26 mouse cellular contexts compared by ENCODE assay signal in the genomic region with DNA sequence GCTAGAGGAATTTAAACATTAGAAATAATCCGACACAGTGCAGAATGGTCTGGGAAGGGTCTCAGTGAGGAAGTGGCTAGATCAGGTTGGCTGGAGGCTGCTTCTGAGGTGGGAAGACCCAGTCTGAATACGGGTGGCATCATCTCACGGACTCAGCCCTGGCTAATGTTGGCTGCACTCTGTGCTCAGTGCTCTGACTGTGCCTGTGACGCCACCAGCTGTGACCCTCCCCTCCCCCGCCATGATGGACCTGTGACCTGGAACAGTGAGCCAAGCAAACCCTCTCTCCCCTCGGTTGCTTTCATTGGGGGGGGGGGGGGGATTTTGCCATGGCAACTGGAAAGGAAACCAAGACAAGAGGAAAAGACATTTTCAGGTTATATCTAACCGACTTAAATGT.
DNase-seq lines count a peak whose midpoint lies in the region; ATAC-seq lines count a peak whose summit lies in the region.
"Had no signal": no experiment of that assay in that cellular context is flagged by ENCODE, and none has a peak within 500 bp of the region (broad histone marks: within the 10 kb centered on the region; RNA-seq: fewer than 3 reads in every experiment).

No protein-coding gene starts in this region.

- 44% methylated on average over 7 of the region's 7 CpGs for WGBS in kidney, embryonic 15.5 days
- 52% methylated on average over 7 of the region's 7 CpGs for WGBS in liver, embryonic 11.5 days
- WGBS in embryonic facial prominence, embryonic 10.5 days, result 41% methylated on average over 7 of the region's 7 CpGs

- H3K9ac ChIP-seq in kidney, embryonic 15.5 days, result no peak overlapping the region
- H3K9ac ChIP-seq in liver, embryonic 11.5 days (ENCODE audit: low read depth, low read length), result no peak overlapping the region
- H3K9ac ChIP-seq: embryonic facial prominence, embryonic 15.5 days; forebrain, embryonic 12.5 days; forebrain, postnatal 0 days; hindbrain, embryonic 12.5 days; limb, embryonic 12.5 days; liver, embryonic 13.5 days; midbrain, embryonic 15.5 days; neural tube, embryonic 12.5 days had no signal

- no peak overlapping the region for H3K4me3 ChIP-seq in kidney, embryonic 15.5 days (replicated peaks)
- no peak overlapping the region for H3K4me3 ChIP-seq in liver, embryonic 11.5 days (ENCODE audit: low read depth, low read length)
- no peak overlapping the region for H3K4me3 ChIP-seq in embryonic facial prominence, embryonic 10.5 days
- H3K4me3 ChIP-seq: embryonic facial prominence, embryonic 15.5 days; forebrain, embryonic 12.5 days; hindbrain, embryonic 12.5 days; limb, embryonic 12.5 days; liver, embryonic 13.5 days; midbrain, embryonic 15.5 days; neural tube, embryonic 12.5 days had no signal

- H3K27ac ChIP-seq in kidney, embryonic 15.5 days, result no peak overlapping the region
- H3K27ac ChIP-seq in liver, embryonic 11.5 days (ENCODE audit: low read depth, low read length), result no peak overlapping the region
- H3K27ac ChIP-seq in embryonic facial prominence, embryonic 10.5 days (replicated peaks), result no peak overlapping the region
- H3K27ac ChIP-seq: embryonic facial prominence, embryonic 15.5 days; forebrain, embryonic 12.5 days; hindbrain, embryonic 12.5 days; limb, embryonic 12.5 days; liver, embryonic 13.5 days; macrophage; midbrain, embryonic 15.5 days; neural tube, embryonic 12.5 days had no signal

- H3K4me1 ChIP-seq in kidney, embryonic 15.5 days, result peaks cover 4% of the 10 kb centered on the region; the same call in 1 of the 2 replicates
- H3K4me1 ChIP-seq in liver, embryonic 11.5 days (replicated peaks; ENCODE audit: control insufficient read depth, insufficient read depth, low read length), result no peaks in the 10 kb centered on the region
- H3K4me1 ChIP-seq in embryonic facial prominence, embryonic 10.5 days, result peaks cover 6% of the 10 kb centered on the region
- H3K4me1 ChIP-seq: embryonic facial prominence, embryonic 15.5 days; forebrain, embryonic 12.5 days; limb, embryonic 12.5 days; liver, embryonic 13.5 days had no signal

- H3K4me2 ChIP-seq in kidney, embryonic 15.5 days, result no peak overlapping the region
- H3K4me2 ChIP-seq in liver, embryonic 11.5 days, result no peak overlapping the region
- H3K4me2 ChIP-seq: embryonic facial prominence, embryonic 15.5 days; forebrain, embryonic 12.5 days; hindbrain, embryonic 12.5 days; limb, embryonic 12.5 days; liver, embryonic 13.5 days; midbrain, embryonic 15.5 days; neural tube, embryonic 12.5 days had no signal

- no peaks in the 10 kb centered on the region for H3K27me3 ChIP-seq in kidney, embryonic 15.5 days
- no peaks in the 10 kb centered on the region for H3K27me3 ChIP-seq in liver, embryonic 11.5 days (replicated peaks; ENCODE audit: control insufficient read depth, insufficient read depth, low read length)
- no peaks in the 10 kb centered on the region for H3K27me3 ChIP-seq in embryonic facial prominence, embryonic 10.5 days (replicated peaks; ENCODE audit: low read depth, poor library complexity, severe bottlenecking)
- H3K27me3 ChIP-seq: embryonic facial prominence, embryonic 15.5 days; forebrain, embryonic 12.5 days; hindbrain, embryonic 12.5 days; limb, embryonic 12.5 days; liver, embryonic 13.5 days; midbrain, embryonic 15.5 days; neural tube, embryonic 12.5 days had no signal

- no peaks in the 10 kb centered on the region for H3K36me3 ChIP-seq in kidney, embryonic 15.5 days
- no peaks in the 10 kb centered on the region for H3K36me3 ChIP-seq in liver, embryonic 11.5 days (ENCODE audit: control insufficient read depth, insufficient read depth, low read length)
- H3K36me3 ChIP-seq in embryonic facial prominence, embryonic 10.5 days (replicated peaks), result no peaks in the 10 kb centered on the region
- H3K36me3 ChIP-seq: embryonic facial prominence, embryonic 15.5 days; forebrain, embryonic 12.5 days; G1E; hindbrain, embryonic 12.5 days; limb, embryonic 12.5 days; liver, embryonic 13.5 days; midbrain, embryonic 15.5 days; neural tube, embryonic 12.5 days had no signal

- peak; percentile 12 for DNase-seq in embryo, embryonic 9.5 days (ENCODE audit: extremely low spot score)
- no peak for DNase-seq in embryo, embryonic 10.5 days (ENCODE audit: low spot score)
- DNase-seq in kidney, adult 8-10 months, result no peak
- DNase-seq in liver, result peak; percentile 32
- DNase-seq in liver, embryonic 11.5 days (ENCODE audit: low spot score), result no peak
- peak; percentile 23 for DNase-seq in embryonic facial prominence, embryonic 10.5 days (ENCODE audit: low spot score)
- DNase-seq in right cerebral cortex, postnatal 14 days, result no peak
- DNase-seq: adrenal gland, adult 8-10 months; cerebellum, adult 9-10 months; forebrain, postnatal 0 days; heart, postnatal 14 days; liver, embryonic 13.5 days; lung, adult 2 months; lung, postnatal 10 days; right cerebral cortex, adult 18-20 months; thymus, adult 2 months; thymus, postnatal 36 days had no signal

- ATAC-seq in kidney, embryonic 15.5 days (replicated peaks; ENCODE audit: low FRiP score), result peak; percentile 46; the same call in 1 of the 2 replicates
- ATAC-seq in liver, embryonic 11.5 days (replicated peaks; ENCODE audit: low FRiP score), result no peak
- ATAC-seq: forebrain, postnatal 0 days; midbrain, embryonic 15.5 days had no signal

- H3K9me3 ChIP-seq in kidney, embryonic 15.5 days (replicated peaks), result no peaks in the 10 kb centered on the region
- no peaks in the 10 kb centered on the region for H3K9me3 ChIP-seq in liver, embryonic 11.5 days (ENCODE audit: control insufficient read depth, low read length)
- no peaks in the 10 kb centered on the region for H3K9me3 ChIP-seq in embryonic facial prominence, embryonic 10.5 days
- H3K9me3 ChIP-seq: embryonic facial prominence, embryonic 15.5 days; forebrain, embryonic 12.5 days; G1E; hindbrain, embryonic 12.5 days; limb, embryonic 12.5 days; liver, embryonic 13.5 days; midbrain, embryonic 15.5 days; neural tube, embryonic 12.5 days had no signal

Comparison
In these comparisons a context has a peak if more than half of its experiments do, and no peak if none do; other contexts are left out.
1. DNase-seq: peak in embryo, embryonic 9.5 days (single experiment), liver (single experiment) and embryonic facial prominence, embryonic 10.5 days (single experiment); none in embryo, embryonic 10.5 days (single experiment), kidney, adult 8-10 months (0 of 2), liver, embryonic 11.5 days (single experiment) and right cerebral cortex, postnatal 14 days (single experiment).